Mouse (Mus musculus) cerebellum, adult (tissue): ENCODE measurements around the gene Spns2.

Experiments used
- ATAC-seq: cut with Nextera tagmentation; 2 replicates; pipeline ENCODE4 v1.9.2; 2017; ENCODE audit warnings: mild to moderate bottlenecking, moderate library complexity, mixed read lengths; ENCODE audit not compliant: insufficient number of reproducible peaks, low FRiP score, low TSS enrichment

The Spns2 gene

GRCm38 (mm10) chr11:72475408-72475807 lies 14.3 kb downstream of the Spns2 start:
- ATAC-seq: no peak

GRCm38 (mm10) chr11:72474926-72475325 lies 14.8 kb downstream of the Spns2 start:
- ATAC-seq: no peak

GRCm38 (mm10) chr11:72473540-72473939 lies 16.2 kb downstream of the Spns2 start:
- ATAC-seq: no peak

- ATAC-seq: no peak
These were observed 18.3 kb downstream of the Spns2 start for GRCm38 (mm10) chr11:72471381-72471780.

GRCm38 (mm10) chr11:72470004-72470403 lies 19.7 kb downstream of the Spns2 start:
- no peak for ATAC-seq

- no peak for ATAC-seq
These were observed 20.5 kb downstream of the Spns2 start for GRCm38 (mm10) chr11:72469217-72469616.

- ATAC-seq: no peak
These were observed 21.2 kb downstream of the Spns2 start for GRCm38 (mm10) chr11:72468525-72468924.

GRCm38 (mm10) chr11:72466694-72467507 lies 22.8 kb downstream of the Spns2 start:
- no peak for ATAC-seq

- ATAC-seq: no peak
These were observed 23.6 kb downstream of the Spns2 start for GRCm38 (mm10) chr11:72465978-72466693.

- ATAC-seq: no peak
These were observed 24.9 kb downstream of the Spns2 start for GRCm38 (mm10) chr11:72464821-72465220.

- ATAC-seq: no peak
These were observed 28.2 kb downstream of the Spns2 start for GRCm38 (mm10) chr11:72461500-72461981.

GRCm38 (mm10) chr11:72458502-72458901 lies 31.2 kb downstream of the Spns2 start:
- no peak for ATAC-seq

GRCm38 (mm10) chr11:72457995-72458496 lies 31.7 kb downstream of the Spns2 start:
- no peak for ATAC-seq

- no peak for ATAC-seq
These were observed 34.0 kb downstream of the Spns2 start for GRCm38 (mm10) chr11:72455694-72456093.

GRCm38 (mm10) chr11:72453105-72453953 lies 36.4 kb downstream of the Spns2 start:
- no peak for ATAC-seq

- ATAC-seq: no peak
These were observed 37.5 kb downstream of the Spns2 start for GRCm38 (mm10) chr11:72452140-72452665.

- no peak for ATAC-seq
These were observed 42.2 kb downstream of the Spns2 start for GRCm38 (mm10) chr11:72447475-72447874.

- ATAC-seq: no peak
These were observed 43.2 kb downstream of the Spns2 start for GRCm38 (mm10) chr11:72446311-72447105.

- peak; percentile 87 for ATAC-seq
These were observed 48.6 kb downstream of the Spns2 start, which contains the start of gene Mybbp1a for GRCm38 (mm10) chr11:72440965-72441664. Gene Mybbp1a (plus strand): TSS chr11:72441355.
